Comparison of ENCODE assay signal across 16 mouse cellular contexts in genomic region chr16:90753386-90753941, GRCm38 (mm10). TPM values are rescaled to one million over a fixed set of nuclear protein-coding genes. Genes with fewer than 3 reads are reported as not detected.
"Had no signal": no experiment of that assay in that cellular context is flagged by ENCODE, and none has a peak within 500 bp of the region (broad histone marks: within the 10 kb centered on the region; RNA-seq: fewer than 3 reads in every experiment).

No protein-coding gene starts in this region.

- H3K4me3 ChIP-seq: limb, embryonic 15.5 days; liver, embryonic 13.5 days; lung, embryonic 15.5 days; megakaryocyte, embryonic 14.5 days; midbrain, embryonic 15.5 days; neural tube, embryonic 12.5 days had no signal

- H3K27me3 ChIP-seq: limb, embryonic 15.5 days; liver, embryonic 13.5 days; lung, embryonic 15.5 days; megakaryocyte, embryonic 14.5 days; midbrain, embryonic 15.5 days; neural tube, embryonic 12.5 days had no signal

- H3K4me1 ChIP-seq: limb, embryonic 15.5 days; midbrain, embryonic 15.5 days; neural tube, embryonic 12.5 days had no signal

- DNase-seq: layer of hippocampus, postnatal 36 days; liver, embryonic 13.5 days; liver, postnatal 0 days; lung, postnatal 14 days; spleen, adult 18-20 months; thymus, adult 18-20 months; thymus, postnatal 14 days had no signal

- H3K27ac ChIP-seq: limb, embryonic 15.5 days; liver, embryonic 13.5 days; lung, embryonic 15.5 days; macrophage; midbrain, embryonic 15.5 days; neural tube, embryonic 12.5 days had no signal

- ATAC-seq: liver, postnatal 0 days; midbrain, embryonic 15.5 days had no signal

RNA-seq across cellular contexts. Expression of gene Mrap, which starts 15.5 kb away (rescaled TPM):
- total RNA-seq: monocyte, adult 5-6 weeks; neutrophil, adult 5-6 weeks had no signal
- polyA plus RNA-seq: neural tube, embryonic 12.5 days; stomach, embryonic 14.5 days had no signal
